Mouse (Mus musculus): ENCODE measurements around the gene Btbd9. TPM values are rescaled to one million over a fixed set of nuclear protein-coding genes. Genes with fewer than 3 reads are reported as not detected.

The Btbd9 gene
- polyA plus RNA-seq, 1 experiment = 21.7 TPM

GRCm38 (mm10) chr17:30490086-30490485 is 86.2 kb downstream of the Btbd9 start:
- no peak for TF ChIP-seq POLR2A (IDR thresholded peaks at IDR 0.05; ENCODE audit: low read depth, low read length)
- no peak for TF ChIP-seq CTCF (IDR thresholded peaks at IDR 0.05; ENCODE audit: extremely low read depth, insufficient read depth, insufficient read length, insufficient replicate concordance)
- Histone ChIP-seq H3K4me1 (ENCODE audit: control insufficient read depth, insufficient read depth, insufficient read length) (no peaks in the 10 kb centered on the region), H3K27me3 (ENCODE audit: control insufficient read depth, insufficient read depth, low read length) (no peaks in the 10 kb centered on the region), H3K4me3 (ENCODE audit: extremely low read depth, insufficient read depth, insufficient read length) (no peak overlapping the region), H3K27ac (ENCODE audit: insufficient read depth, low read length) (no peak overlapping the region), H3K36me3 (ENCODE audit: control insufficient read depth, insufficient read depth, low read length) (peaks cover 2% of the 10 kb centered on the region; the same call in 1 of the 2 replicates)
- 94% methylated on average over 5 of the region's 5 CpGs for WGBS
- DNase-seq (ENCODE audit: low read depth in 1 of 2, low spot score in 2 of 2) = no peak

GRCm38 (mm10) chr17:30489629-30490028 is 86.7 kb downstream of the Btbd9 start:
- H3K36me3 ChIP-seq (ENCODE audit: control insufficient read depth, insufficient read depth, low read length) = peaks cover 2% of the 10 kb centered on the region; the same call in 1 of the 2 replicates
- no peak overlapping the region for H3K4me3 ChIP-seq (ENCODE audit: extremely low read depth, insufficient read depth, insufficient read length)
- H3K4me1 ChIP-seq (ENCODE audit: control insufficient read depth, insufficient read depth, insufficient read length) = no peaks in the 10 kb centered on the region
- DNase-seq (ENCODE audit: low read depth in 1 of 2, low spot score in 2 of 2) = no peak
- H3K27me3 ChIP-seq (ENCODE audit: control insufficient read depth, insufficient read depth, low read length) = no peaks in the 10 kb centered on the region
- WGBS = 89% methylated on average over 7 of the region's 7 CpGs
- no peak for TF ChIP-seq CTCF (IDR thresholded peaks at IDR 0.05; ENCODE audit: extremely low read depth, insufficient read depth, insufficient read length, insufficient replicate concordance)
- no peak for TF ChIP-seq POLR2A (IDR thresholded peaks at IDR 0.05; ENCODE audit: low read depth, low read length)
- no peak overlapping the region for H3K27ac ChIP-seq (ENCODE audit: insufficient read depth, low read length)

GRCm38 (mm10) chr17:30487695-30488094 is 88.6 kb downstream of the Btbd9 start:
- no peak overlapping the region for H3K4me3 ChIP-seq (ENCODE audit: extremely low read depth, insufficient read depth, insufficient read length)
- peaks cover 2% of the 10 kb centered on the region; the same call in 1 of the 2 replicates for H3K36me3 ChIP-seq (ENCODE audit: control insufficient read depth, insufficient read depth, low read length)
- no peaks in the 10 kb centered on the region for H3K4me1 ChIP-seq (ENCODE audit: control insufficient read depth, insufficient read depth, insufficient read length)
- WGBS = 90% methylated on average over 5 of the region's 5 CpGs
- no peak overlapping the region for H3K27ac ChIP-seq (ENCODE audit: insufficient read depth, low read length)
- no peaks in the 10 kb centered on the region for H3K27me3 ChIP-seq (ENCODE audit: control insufficient read depth, insufficient read depth, low read length)
- no peak for DNase-seq (ENCODE audit: low read depth in 1 of 2, low spot score in 2 of 2)
- TF ChIP-seq POLR2A (IDR thresholded peaks at IDR 0.05; ENCODE audit: low read depth, low read length) (no peak), CTCF (IDR thresholded peaks at IDR 0.05; ENCODE audit: extremely low read depth, insufficient read depth, insufficient read length, insufficient replicate concordance) (no peak)

GRCm38 (mm10) chr17:30485067-30485854 is 91.0 kb downstream of the Btbd9 start:
- H3K27ac ChIP-seq (ENCODE audit: insufficient read depth, low read length) = no peak overlapping the region
- DNase-seq (ENCODE audit: low read depth in 1 of 2, low spot score in 2 of 2) = no peak
- 90% methylated on average over 4 of the region's 4 CpGs for whole genome bisulfite sequencing

GRCm38 (mm10) chr17:30484446-30485066 is 91.7 kb downstream of the Btbd9 start:
- WGBS = 100% methylated on average over 1 of the region's 1 CpGs
- TF ChIP-seq POLR2A (IDR thresholded peaks at IDR 0.05; ENCODE audit: low read depth, low read length) (no peak), CTCF (IDR thresholded peaks at IDR 0.05; ENCODE audit: extremely low read depth, insufficient read depth, insufficient read length, insufficient replicate concordance) (no peak)
- no peaks in the 10 kb centered on the region for H3K27me3 ChIP-seq (ENCODE audit: control insufficient read depth, insufficient read depth, low read length)
- no peaks in the 10 kb centered on the region for H3K4me1 ChIP-seq (ENCODE audit: control insufficient read depth, insufficient read depth, insufficient read length)
- no peak overlapping the region for H3K27ac ChIP-seq (ENCODE audit: insufficient read depth, low read length)
- H3K4me3 ChIP-seq (ENCODE audit: extremely low read depth, insufficient read depth, insufficient read length) = no peak overlapping the region
- DNase-seq (ENCODE audit: low read depth in 1 of 2, low spot score in 2 of 2) = no peak
- H3K36me3 ChIP-seq (ENCODE audit: control insufficient read depth, insufficient read depth, low read length) = no peaks in the 10 kb centered on the region

More at GRCm38 (mm10) chr17:30485067-30485854, 91.0 kb downstream of the Btbd9 start:
- H3K4me3 ChIP-seq (ENCODE audit: extremely low read depth, insufficient read depth, insufficient read length) = no peak overlapping the region
- H3K36me3 ChIP-seq (ENCODE audit: control insufficient read depth, insufficient read depth, low read length) = no peaks in the 10 kb centered on the region
- H3K4me1 ChIP-seq (ENCODE audit: control insufficient read depth, insufficient read depth, insufficient read length) = no peaks in the 10 kb centered on the region
- no peaks in the 10 kb centered on the region for H3K27me3 ChIP-seq (ENCODE audit: control insufficient read depth, insufficient read depth, low read length)
- no peak for TF ChIP-seq POLR2A (IDR thresholded peaks at IDR 0.05; ENCODE audit: low read depth, low read length)
- no peak for TF ChIP-seq CTCF (IDR thresholded peaks at IDR 0.05; ENCODE audit: extremely low read depth, insufficient read depth, insufficient read length, insufficient replicate concordance)

GRCm38 (mm10) chr17:30481766-30482165 is 94.5 kb downstream of the Btbd9 start:
- no peaks in the 10 kb centered on the region for H3K4me1 ChIP-seq (ENCODE audit: control insufficient read depth, insufficient read depth, insufficient read length)
- H3K4me3 ChIP-seq (ENCODE audit: extremely low read depth, insufficient read depth, insufficient read length) = no peak overlapping the region
- TF ChIP-seq CTCF (IDR thresholded peaks at IDR 0.05; ENCODE audit: extremely low read depth, insufficient read depth, insufficient read length, insufficient replicate concordance) (no peak), POLR2A (IDR thresholded peaks at IDR 0.05; ENCODE audit: low read depth, low read length) (no peak)
- no peak for DNase-seq (ENCODE audit: low read depth in 1 of 2, low spot score in 2 of 2)
- no peaks in the 10 kb centered on the region; the same call in 1 of the 2 replicates for H3K36me3 ChIP-seq (ENCODE audit: control insufficient read depth, insufficient read depth, low read length)
- no peaks in the 10 kb centered on the region for H3K27me3 ChIP-seq (ENCODE audit: control insufficient read depth, insufficient read depth, low read length)
- no peak overlapping the region for H3K27ac ChIP-seq (ENCODE audit: insufficient read depth, low read length)
- WGBS = 90% methylated on average over 6 of the region's 6 CpGs
